Mouse (Mus musculus) testis, postnatal 14 days (tissue): ENCODE measurements around the gene Ntn3.

Experiments used
- DNase-seq: peaks from one replicate; pipeline ENCODE4 v3.0.0; 2021; ENCODE audit warnings: low spot score

Ntn3 gene

DNA sequence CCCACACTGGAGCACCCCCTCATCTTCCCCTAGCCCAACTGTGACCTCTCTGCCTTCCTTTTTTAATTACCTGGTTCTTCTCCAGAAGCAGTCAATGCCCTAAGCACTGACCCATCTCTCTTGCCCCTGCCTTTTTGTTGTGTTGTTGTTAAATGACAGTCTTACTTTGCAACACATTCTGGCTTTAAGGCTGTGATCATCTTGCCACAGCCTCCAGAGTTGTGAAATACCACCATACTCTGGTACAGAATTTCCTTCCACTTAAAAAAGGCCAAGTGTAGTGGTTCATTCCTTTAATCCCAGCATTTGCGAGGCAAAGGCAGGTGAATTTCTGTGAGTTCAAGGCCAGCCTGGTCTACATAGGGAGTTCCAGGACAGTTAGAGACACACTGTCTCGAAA, 18.4 kb downstream of the Ntn3 start:
- no peak for DNase-seq

- no peak for DNase-seq
These were observed 35.1 kb downstream of the Ntn3 start for GRCm38 (mm10) chr17:24174259-24174658.

GRCm38 (mm10) chr17:24173423-24173822, 35.9 kb downstream of the Ntn3 start:
- peak; percentile 49 for DNase-seq

DNA sequence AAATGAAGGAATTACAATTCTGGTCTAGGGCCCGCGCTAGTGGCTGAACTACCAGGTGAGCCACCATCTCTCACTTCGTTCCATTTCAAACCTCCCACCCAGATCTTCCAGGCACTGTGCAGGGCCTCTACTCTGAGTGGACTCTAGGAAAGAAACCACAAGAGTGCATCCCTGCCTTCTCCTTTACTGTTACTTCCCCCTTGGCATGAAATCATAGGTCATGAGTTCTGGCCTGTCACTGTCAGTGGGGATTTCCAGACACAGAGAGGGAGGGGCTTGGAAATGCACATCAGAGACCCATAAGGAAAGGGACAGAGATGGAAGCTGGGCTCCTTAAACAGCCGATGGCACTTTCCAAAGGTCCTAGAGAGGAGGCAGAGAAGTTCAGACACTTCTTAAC, 37.6 kb downstream of the Ntn3 start:
- DNase-seq: no peak

GRCm38 (mm10) chr17:24170729-24171128, 38.6 kb downstream of the Ntn3 start:
- peak; percentile 56 for DNase-seq

DNA sequence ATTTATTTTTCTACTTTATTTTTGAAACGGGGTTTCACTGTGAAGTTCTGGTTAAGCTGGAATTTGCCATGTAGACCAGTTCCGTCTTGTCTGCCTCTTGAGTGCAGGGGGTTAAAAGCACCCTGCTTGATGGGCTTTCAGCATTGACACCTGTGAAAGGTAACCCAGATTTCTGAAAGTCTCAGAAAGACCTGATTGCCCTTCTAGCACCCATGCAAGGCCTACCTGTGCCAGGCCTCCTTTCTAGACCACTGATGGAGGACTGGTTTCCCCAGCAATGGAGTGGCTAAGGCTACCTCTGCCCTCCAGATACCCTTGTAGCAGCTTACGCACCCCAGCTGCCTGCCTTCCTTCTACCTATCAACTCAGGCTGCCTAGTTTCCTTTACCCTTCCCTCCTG, 39.2 kb downstream of the Ntn3 start:
- DNase-seq: no peak

DNA sequence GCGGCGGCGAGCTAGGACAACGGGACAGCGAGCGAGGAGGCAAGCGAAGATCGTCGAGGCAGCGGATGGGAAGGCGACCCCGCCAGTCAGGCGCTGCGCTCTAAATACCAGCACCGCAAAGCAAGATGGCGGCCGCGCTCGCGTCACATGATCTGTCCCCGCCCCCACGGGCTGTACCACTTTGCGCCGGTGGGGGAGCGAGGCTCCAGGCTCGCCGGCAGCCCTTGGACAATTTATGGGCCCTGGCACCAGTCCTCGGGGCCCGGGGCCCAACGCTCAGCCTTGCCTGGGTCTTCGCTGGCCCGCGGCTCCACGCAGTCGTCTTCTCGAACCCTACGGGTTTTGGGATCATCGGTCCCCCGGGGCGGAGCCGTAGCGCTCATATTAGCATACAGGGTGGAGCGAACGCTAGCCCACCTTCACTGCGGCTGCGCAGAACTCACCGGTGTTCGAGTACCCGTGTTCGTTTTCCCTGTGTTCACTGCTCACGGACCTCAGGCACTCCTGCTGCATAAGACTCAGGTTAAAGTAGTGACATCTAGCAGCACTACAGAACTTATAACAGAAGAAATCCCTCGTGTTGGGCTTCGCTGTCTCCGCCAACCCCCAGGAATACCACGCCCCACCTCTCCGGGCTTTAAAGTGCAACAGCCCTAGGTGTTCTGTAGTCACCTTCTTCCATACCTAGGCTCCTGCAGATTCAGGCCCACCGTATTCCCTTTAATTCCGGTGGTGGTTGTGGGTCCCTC, 39.8 kb downstream of the Ntn3 start, which contains the start of gene Atp6v0c:
TSS of gene Atp6v0c (minus strand) at position 386 of the 749 bp plus-strand sequence.
- DNase-seq: peak; percentile 95

DNA sequence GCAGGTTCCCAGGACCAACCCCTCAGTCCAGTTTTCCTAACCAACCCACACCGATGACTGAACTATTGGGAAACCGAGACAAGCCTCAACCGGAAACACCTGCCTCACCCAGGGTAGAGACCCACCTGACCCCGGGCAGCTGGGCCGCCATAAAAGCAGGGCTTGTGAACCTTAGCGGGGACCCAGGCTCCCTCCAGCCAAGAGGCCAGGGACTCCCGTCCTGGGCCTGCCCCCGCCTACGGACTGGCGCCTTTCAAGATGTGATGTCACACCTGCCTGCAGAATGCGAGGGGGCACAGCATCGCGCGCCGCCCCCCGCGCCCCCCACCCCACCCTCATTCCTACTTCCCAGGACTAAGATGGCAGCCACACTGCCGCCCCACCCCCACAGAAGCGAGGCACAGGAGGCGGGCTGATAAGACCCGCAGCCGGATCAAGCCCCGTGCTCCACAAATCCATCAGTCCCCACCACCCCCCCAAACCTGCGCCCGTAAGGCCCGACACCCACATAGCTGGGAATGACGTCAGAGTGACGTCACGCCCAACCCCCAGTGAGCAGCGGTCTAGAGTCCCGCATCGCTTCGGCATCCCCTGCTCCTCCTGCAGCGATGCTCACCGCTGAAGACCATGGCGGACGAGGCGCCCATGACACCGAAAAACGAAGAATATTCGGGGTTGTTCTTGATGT, 40.6 kb downstream of the Ntn3 start:
- peak; percentile 83 for DNase-seq

- DNase-seq: no peak
These were observed 41.3 kb downstream of the Ntn3 start for GRCm38 (mm10) chr17:24167891-24168505.

DNA sequence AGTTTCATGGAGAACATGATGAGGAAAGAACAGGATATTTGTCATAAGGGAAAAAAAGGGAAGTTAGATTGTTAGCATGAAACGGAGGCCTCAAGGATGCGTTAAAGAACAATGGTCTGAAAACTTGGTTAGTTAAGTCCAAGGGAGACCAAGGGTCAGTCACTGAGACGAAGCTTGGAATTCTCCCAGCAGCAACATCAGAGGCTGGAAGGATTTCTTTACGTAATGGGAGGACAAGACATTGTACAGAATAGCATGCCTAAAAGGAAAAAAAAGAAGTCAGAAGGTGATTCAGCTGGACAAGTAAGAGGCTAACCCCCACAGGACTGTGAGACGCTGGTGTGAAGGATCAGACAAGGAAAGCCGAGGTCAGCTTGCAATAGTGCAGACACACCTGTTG, 42.2 kb downstream of the Ntn3 start:
- no peak for DNase-seq

- DNase-seq: no peak
These were observed 44.6 kb downstream of the Ntn3 start for GRCm38 (mm10) chr17:24164566-24165259.

GRCm38 (mm10) chr17:24163176-24163962, 46.0 kb downstream of the Ntn3 start, which contains the start of gene Amdhd2:
TSS of gene Amdhd2 (minus strand) at chr17:24163766.
- DNase-seq: peak; percentile 92

DNA sequence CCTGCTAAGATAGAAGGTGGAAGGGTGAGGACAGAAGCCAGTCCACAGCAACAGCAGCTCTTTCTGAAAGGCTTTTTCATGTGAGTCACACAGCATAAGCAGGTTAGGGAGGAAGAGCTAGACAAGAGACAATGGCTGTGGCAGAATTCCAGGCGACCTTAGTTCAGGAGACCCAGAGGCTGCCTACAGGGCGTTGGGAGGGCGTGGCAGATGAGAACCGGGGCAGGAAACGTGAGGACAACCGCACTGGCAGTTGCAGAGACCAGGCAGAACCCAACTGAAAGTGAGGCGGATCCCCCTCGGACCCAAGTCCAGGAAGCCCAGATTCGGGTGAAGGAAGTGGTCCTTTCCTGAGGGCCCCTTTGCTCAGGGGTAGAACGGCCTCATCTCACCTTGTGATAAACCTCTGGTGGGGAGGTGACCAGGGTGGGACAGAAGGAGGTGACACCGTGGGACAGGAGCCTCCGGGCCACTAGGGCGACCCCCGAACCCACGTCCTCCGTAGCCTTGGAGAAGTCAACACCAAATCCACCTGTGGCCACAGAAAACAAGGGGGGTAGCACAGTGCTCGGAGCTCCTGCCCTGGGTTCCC, 46.7 kb downstream of the Ntn3 start:
- no peak for DNase-seq

DNA sequence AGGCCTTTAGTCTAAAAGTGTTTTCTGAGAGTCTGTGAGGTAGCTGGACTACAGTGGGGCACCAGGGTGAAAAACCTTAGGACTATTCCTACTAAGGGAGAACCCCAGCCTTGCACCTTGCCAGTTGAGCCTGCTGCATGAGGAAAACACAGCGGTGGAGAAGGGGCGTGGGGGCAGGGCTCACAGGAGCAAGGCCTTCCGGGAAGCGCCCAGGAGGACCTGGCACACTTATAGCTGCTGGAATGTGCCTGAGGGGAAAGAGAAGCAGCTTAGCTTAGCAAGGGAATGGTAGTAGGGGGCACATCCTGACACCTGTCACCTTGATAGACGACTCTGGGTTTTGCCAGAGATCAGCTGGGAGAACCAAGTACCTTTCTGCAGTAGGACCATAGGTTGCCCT, 47.9 kb downstream of the Ntn3 start:
- DNase-seq: no peak

GRCm38 (mm10) chr17:24157526-24157925, 51.8 kb downstream of the Ntn3 start:
- DNase-seq: no peak

- no peak for DNase-seq
These were observed 52.2 kb downstream of the Ntn3 start for GRCm38 (mm10) chr17:24157121-24157520.

GRCm38 (mm10) chr17:24156394-24156793, 52.9 kb downstream of the Ntn3 start:
- DNase-seq: no peak

DNA sequence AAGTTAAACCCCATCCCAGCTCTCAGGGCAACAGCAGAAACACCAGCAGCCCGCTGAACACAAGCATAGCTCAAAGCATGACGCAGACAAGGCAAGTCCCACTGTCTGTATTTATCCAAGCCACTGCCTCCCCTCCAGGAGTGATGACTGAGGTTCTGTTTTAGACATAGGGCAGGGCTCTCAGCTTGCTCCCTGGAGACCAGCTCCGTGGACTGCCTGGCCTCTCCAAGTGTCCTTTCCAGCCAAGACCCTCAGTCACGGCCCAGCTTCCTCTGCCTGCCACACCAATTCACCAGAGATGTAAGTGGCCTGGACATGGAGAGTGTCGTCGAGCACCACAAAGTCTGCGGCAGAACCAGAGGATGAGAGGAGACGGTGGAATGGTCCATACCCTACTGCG, 53.6 kb downstream of the Ntn3 start:
- no peak for DNase-seq

- no peak for DNase-seq
These were observed 54.9 kb downstream of the Ntn3 start for GRCm38 (mm10) chr17:24154463-24154862.
